ENCODE assay signal across 33 mouse cellular contexts in the genomic region with DNA sequence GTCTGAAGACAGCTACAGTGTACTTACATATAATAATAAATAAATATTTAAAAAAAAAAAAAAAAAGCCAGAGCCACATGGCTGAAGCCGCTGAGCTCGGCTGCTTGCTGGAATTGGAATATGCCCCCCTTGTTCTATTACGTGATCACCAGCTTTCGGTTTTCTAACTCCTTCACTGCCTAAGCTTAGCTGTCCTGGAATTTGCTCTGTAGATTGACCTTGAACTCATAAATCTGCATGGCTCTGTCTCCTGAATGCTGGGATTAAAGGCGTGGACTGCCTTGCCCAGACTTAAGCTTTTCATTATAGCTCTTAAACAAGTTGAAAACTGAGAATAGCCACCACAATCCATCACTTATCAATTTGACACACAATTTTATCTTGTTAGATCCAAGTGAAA. TPM values are rescaled to one million over a fixed set of nuclear protein-coding genes. Genes with fewer than 3 reads are reported as not detected.
"Had no signal": no experiment of that assay in that cellular context is flagged by ENCODE, and none has a peak within 500 bp of the region (broad histone marks: within the 10 kb centered on the region; RNA-seq: fewer than 3 reads in every experiment).

No protein-coding gene starts in this region.

- H3K27ac ChIP-seq: left cerebral cortex, adult 2 months; liver, embryonic 13.5 days; midbrain, embryonic 10.5 days; midbrain, embryonic 13.5 days had no signal

- H3K4me1 ChIP-seq: liver, embryonic 13.5 days; midbrain, embryonic 13.5 days had no signal

- H3K4me3 ChIP-seq: left cerebral cortex, adult 2 months; liver, embryonic 13.5 days; midbrain, embryonic 10.5 days; midbrain, embryonic 13.5 days; myocyte had no signal

- H3K27me3 ChIP-seq: liver, embryonic 13.5 days; midbrain, embryonic 13.5 days had no signal

- H3K9me3 ChIP-seq: liver, embryonic 13.5 days; midbrain, embryonic 10.5 days; midbrain, embryonic 13.5 days had no signal

- H3K4me2 ChIP-seq: liver, embryonic 13.5 days; midbrain, embryonic 13.5 days had no signal

- DNase-seq: kidney, postnatal 10 days; layer of hippocampus, postnatal 36 days; liver, embryonic 13.5 days; lung, adult 2 months; lung, postnatal 14 days; lung, postnatal 4 days; thymus, adult 18-20 months; thymus, postnatal 36 days had no signal

- H3K36me3 ChIP-seq: liver, embryonic 13.5 days; midbrain, embryonic 10.5 days; midbrain, embryonic 13.5 days had no signal

- ATAC-seq: intestine, postnatal 0 days; midbrain, embryonic 13.5 days; midbrain, embryonic 16.5 days had no signal

- H3K9ac ChIP-seq: liver, embryonic 13.5 days; midbrain, embryonic 13.5 days had no signal

RNA-seq across cellular contexts. Expression of gene Gm6993, which starts 23.3 kb away (rescaled TPM):
- total RNA-seq: layer of hippocampus, adult 8-10 months; layer of hippocampus, postnatal 10 days; layer of hippocampus, postnatal 36 days; left cerebral cortex, adult 2 months; left cerebral cortex, postnatal 10 days; left cerebral cortex, postnatal 36 days; liver, adult 2 months; megakaryocyte progenitor cell, adult 5-6 weeks; monocyte, adult 5-6 weeks had no signal
- polyA plus RNA-seq: intestine, postnatal 0 days; large intestine, adult 2 months; limb, embryonic 11.5 days; limb, embryonic 14.5 days; liver, adult 2 months; liver, embryonic 13.5 days; liver, embryonic 16.5 days; lung, adult 2 months; lung, embryonic 16.5 days; midbrain, embryonic 10.5 days; midbrain, embryonic 13.5 days; midbrain, embryonic 16.5 days; myocyte; neural tube, embryonic 11.5 days; neural tube, embryonic 14.5 days; small intestine, adult 2 months; spleen, adult 2 months; stomach, embryonic 16.5 days; testis, adult 2 months; urinary bladder, adult 2 months had no signal
